Mouse (Mus musculus) CH12.LX (cell line): ENCODE data around the gene Gpr3.

Source experiments
- CHD2 ChIP-seq: IDR thresholded peaks from 2 replicates; pipeline ENCODE4 v1.6.1; 2011; ENCODE audit warnings: low read length, improper control_type of control experiment
- CTCF ChIP-seq, 2 experiments: IDR thresholded peaks in 1 of 2; conservative IDR thresholded peaks in 1 of 2; 2 replicates each; pipeline ENCODE4 v1.5.1; 2011 to 2012; ENCODE audit warnings: low read depth in 2 of 2, low read length in 2 of 2, improper control_type of control experiment in 1 of 2, inconsistent platforms in 1 of 2, mild to moderate bottlenecking in 1 of 2, moderate library complexity in 1 of 2
- HCFC1 ChIP-seq: IDR thresholded peaks from 2 replicates; pipeline ENCODE4 v1.6.1; 2012; ENCODE audit warnings: low read depth, mild to moderate bottlenecking, inconsistent platforms, low read length, improper control_type of control experiment
- MAX ChIP-seq: IDR thresholded peaks from 2 replicates; pipeline ENCODE4 v1.6.1; 2011; ENCODE audit warnings: low read length, improper control_type of control experiment
- MAZ ChIP-seq: IDR thresholded peaks from 2 replicates; pipeline ENCODE4 v1.6.1; 2012; ENCODE audit warnings: low read depth, mild to moderate bottlenecking, inconsistent platforms, low read length, improper control_type of control experiment, moderate library complexity
- MYC ChIP-seq: IDR thresholded peaks from 2 replicates; pipeline ENCODE4 v1.6.1; 2011; ENCODE audit warnings: low read depth, mild to moderate bottlenecking, improper control_type of control experiment, low read length
- NELFE ChIP-seq: IDR thresholded peaks from 2 replicates; pipeline ENCODE4 v1.6.1; 2011; ENCODE audit warnings: low read depth, low read length, improper control_type of control experiment
- POLR2A ChIP-seq: IDR thresholded peaks from 2 replicates; pipeline ENCODE4 v1.6.1; 2011; ENCODE audit warnings: low read depth, mild to moderate bottlenecking, improper control_type of control experiment, low read length
- RCOR1 ChIP-seq: conservative IDR thresholded peaks from 2 replicates; pipeline ENCODE4 v1.6.1; 2012; ENCODE audit warnings: low read depth, mild to moderate bottlenecking, inconsistent platforms, low read length, improper control_type of control experiment
- TCF12 ChIP-seq: IDR thresholded peaks from 2 replicates; pipeline ENCODE4 v1.6.1; 2014; ENCODE audit warnings: low read depth, mild to moderate bottlenecking, inconsistent platforms, low read length, improper control_type of control experiment
- USF1 ChIP-seq: IDR thresholded peaks from 2 replicates; pipeline ENCODE4 v1.6.1; 2014; ENCODE audit warnings: low read depth, mild to moderate bottlenecking, inconsistent platforms, low read length, improper control_type of control experiment

GRCm38 (mm10) chr4:133213661-133214060, 1.3 kb upstream of the Gpr3 start:
- TF ChIP-seq POLR2A, result no peak
- no peak for TF ChIP-seq MAX
- no peak for TF ChIP-seq CTCF (conservative IDR thresholded peaks at IDR 0.05 in 1 of 2, IDR thresholded peaks at IDR 0.05 in 1 of 2; ENCODE audit: low read depth in 2 of 2, low read length in 2 of 2)
- no peak for TF ChIP-seq NELFE
- no peak for TF ChIP-seq RCOR1
- no peak for TF ChIP-seq USF1
- TF ChIP-seq CHD2, result no peak
- TF ChIP-seq TCF12, result no peak
- no peak for TF ChIP-seq HCFC1
- no peak for TF ChIP-seq MYC
- no peak for TF ChIP-seq MAZ
